Mouse (Mus musculus): ENCODE data around the gene Lrrc32. TPM values are rescaled to one million over a fixed set of nuclear protein-coding genes. Genes with fewer than 3 reads are reported as not detected.
A peak's percentile ranks its signal among the peaks of the same experiment; 100 is the strongest.

The Lrrc32 gene
- polyA plus RNA-seq, 1 experiment from 2014 or later, result 3.9 TPM

DNA sequence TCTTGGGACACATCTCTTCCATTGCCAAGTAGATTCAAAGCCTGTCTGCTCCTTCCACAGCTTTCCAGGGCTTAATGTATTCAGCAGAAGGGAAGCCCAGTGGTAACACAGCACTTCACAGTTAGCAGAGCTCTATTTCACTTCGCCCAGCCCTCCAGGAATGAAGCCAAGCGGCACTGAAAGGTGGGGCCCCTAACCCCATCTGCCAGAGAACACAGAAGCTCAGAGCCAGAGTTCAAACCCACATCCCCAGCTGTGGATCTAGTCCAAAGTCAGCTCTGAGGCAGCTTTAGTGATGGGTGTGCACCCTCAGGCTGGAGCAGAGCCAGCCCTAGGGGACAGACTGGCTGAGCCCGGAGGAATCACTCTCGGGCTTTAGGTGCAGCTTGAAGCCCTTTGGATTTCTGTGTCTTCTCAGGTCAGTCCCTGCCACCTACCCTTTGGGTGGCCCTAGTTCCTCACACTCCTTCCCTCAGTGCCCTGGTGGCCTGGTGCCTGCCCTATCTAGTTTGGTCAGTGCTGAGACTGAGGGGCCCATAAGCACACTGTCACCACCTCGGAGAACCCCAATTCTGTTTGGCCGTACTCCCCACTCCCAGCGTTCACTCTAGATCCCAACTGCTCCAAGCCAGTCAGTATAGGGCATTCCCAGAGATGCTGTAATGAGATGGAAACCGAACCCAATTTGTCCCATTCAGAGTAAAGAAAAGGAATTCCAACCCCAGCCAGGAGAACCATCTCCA lies 34.2 kb downstream of the Lrrc32 start:
- Histone ChIP-seq H3K27me3 (no peaks in the 10 kb centered on the region), H3K36me3 (no peaks in the 10 kb centered on the region), H3K9ac (no peak overlapping the region), H3K9me3 (no peaks in the 10 kb centered on the region), H3K4me1 (peaks cover 32% of the 10 kb centered on the region), H3K4me2 (peak overlapping the region; percentile 30; the same call in 1 of the 2 replicates), H3K27ac (peak overlapping the region; percentile 81), H3K4me3 (no peak overlapping the region)
- ATAC-seq (ENCODE audit: insufficient number of reproducible peaks, insufficient read depth, low FRiP score, low TSS enrichment, low read depth), result no peak
- WGBS, result 72% methylated on average over 8 of the region's 8 CpGs

DNA sequence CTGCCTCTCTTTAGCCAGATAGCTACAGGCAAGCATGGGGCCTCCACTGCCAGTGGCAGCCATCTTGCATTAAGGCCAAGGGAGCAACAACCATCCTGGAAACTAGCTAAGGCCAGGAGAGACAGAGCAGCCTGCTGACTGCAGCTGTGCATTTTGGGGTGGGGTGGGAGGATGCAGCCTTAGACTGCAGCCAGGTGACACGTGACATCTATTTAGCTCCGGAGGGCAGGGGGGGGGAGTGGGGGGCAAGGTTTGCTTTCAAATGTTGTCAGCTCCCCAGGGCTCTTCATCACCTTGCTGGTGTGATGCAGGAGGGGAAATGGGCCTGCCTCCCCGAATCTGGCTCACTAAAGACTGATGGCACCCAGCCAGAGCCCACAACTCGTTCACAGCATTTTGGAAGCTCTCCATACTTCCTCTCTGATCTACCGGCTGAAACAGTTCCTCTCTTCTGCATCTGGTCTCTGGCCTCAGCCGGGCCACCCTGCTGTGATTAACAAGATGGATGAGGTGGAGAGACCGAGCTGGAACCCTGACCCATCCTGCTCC lies 34.8 kb downstream of the Lrrc32 start:
- H3K27me3 ChIP-seq, result no peaks in the 10 kb centered on the region
- H3K4me1 ChIP-seq, result peaks cover 32% of the 10 kb centered on the region
- 5% methylated on average over 7 of the region's 7 CpGs for WGBS
- H3K9me3 ChIP-seq, result no peaks in the 10 kb centered on the region
- peak overlapping the region; percentile 30 for H3K4me2 ChIP-seq
- H3K9ac ChIP-seq, result no peak overlapping the region
- H3K4me3 ChIP-seq, result no peak overlapping the region
- peak; percentile 48; the same call in 1 of the 2 replicates for ATAC-seq (ENCODE audit: insufficient number of reproducible peaks, insufficient read depth, low FRiP score, low TSS enrichment, low read depth)
- H3K36me3 ChIP-seq, result no peaks in the 10 kb centered on the region
- H3K27ac ChIP-seq, result peak overlapping the region; percentile 81

- Histone ChIP-seq H3K27ac (peak overlapping the region; percentile 81), H3K9me3 (no peaks in the 10 kb centered on the region), H3K4me3 (no peak overlapping the region), H3K9ac (no peak overlapping the region), H3K4me1 (peaks cover 32% of the 10 kb centered on the region), H3K27me3 (no peaks in the 10 kb centered on the region), H3K4me2 (peak overlapping the region; percentile 30), H3K36me3 (no peaks in the 10 kb centered on the region)
- no peak for ATAC-seq (ENCODE audit: insufficient number of reproducible peaks, insufficient read depth, low FRiP score, low TSS enrichment, low read depth)
- WGBS, result 24% methylated on average over 6 of the region's 6 CpGs
These were observed 35.3 kb downstream of the Lrrc32 start for GRCm38 (mm10) chr7:98524401-98524800.

DNA sequence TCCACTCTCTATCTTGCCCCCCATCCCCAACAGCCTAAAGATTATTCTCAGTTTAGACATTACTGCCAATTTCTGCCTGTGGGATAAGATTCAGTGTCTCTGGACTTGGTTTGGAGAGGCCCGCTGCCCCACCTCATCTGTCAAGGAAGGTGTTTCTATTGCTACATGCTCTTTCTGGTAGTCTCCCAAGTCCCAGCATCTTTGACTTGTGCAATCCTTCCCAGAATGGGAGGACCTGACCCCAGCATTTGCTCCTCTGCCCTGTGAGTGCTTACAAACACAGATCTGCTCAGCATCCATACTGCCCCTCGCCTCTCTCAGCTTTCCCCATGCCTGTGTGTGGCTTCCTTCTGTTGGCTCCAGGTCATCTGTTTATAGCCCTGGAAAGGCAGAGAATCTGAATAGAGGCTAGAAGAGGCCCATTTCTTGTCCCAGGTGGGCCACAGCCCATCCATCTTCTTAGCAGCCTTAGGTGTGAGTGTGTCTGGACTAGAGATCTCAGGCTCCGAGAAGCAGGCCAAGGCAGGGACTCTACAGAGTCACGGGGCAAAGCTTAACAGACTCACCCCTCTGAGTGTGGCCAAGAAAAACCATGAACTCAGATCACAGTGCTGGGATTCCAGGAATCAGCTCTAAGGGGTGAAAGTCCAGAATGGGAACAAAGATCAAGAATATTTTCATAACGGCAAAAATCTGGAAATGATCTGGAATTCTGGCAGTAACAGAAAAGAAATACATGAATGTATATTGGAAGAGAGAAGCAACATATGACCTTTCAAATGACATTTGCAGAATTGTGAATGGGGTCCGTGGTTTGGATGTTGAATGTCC lies 36.0 kb downstream of the Lrrc32 start:
- Histone ChIP-seq H3K9ac (no peak overlapping the region), H3K4me1 (peaks cover 32% of the 10 kb centered on the region), H3K36me3 (no peaks in the 10 kb centered on the region), H3K27me3 (no peaks in the 10 kb centered on the region), H3K9me3 (no peaks in the 10 kb centered on the region), H3K4me2 (no peak overlapping the region), H3K27ac (no peak overlapping the region), H3K4me3 (no peak overlapping the region)
- 76% methylated on average over 6 of the region's 6 CpGs for WGBS
- no peak for ATAC-seq (ENCODE audit: insufficient number of reproducible peaks, insufficient read depth, low FRiP score, low TSS enrichment, low read depth)

GRCm38 (mm10) chr7:98527085-98527484 lies 38.0 kb downstream of the Lrrc32 start:
- no peak for ATAC-seq (ENCODE audit: insufficient number of reproducible peaks, insufficient read depth, low FRiP score, low TSS enrichment, low read depth)
- Histone ChIP-seq H3K4me2 (no peak overlapping the region), H3K9me3 (no peaks in the 10 kb centered on the region), H3K36me3 (no peaks in the 10 kb centered on the region), H3K27ac (no peak overlapping the region), H3K9ac (no peak overlapping the region), H3K4me1 (peaks cover 32% of the 10 kb centered on the region), H3K27me3 (no peaks in the 10 kb centered on the region), H3K4me3 (no peak overlapping the region)
- 88% methylated on average over 3 of the region's 3 CpGs for WGBS

DNA sequence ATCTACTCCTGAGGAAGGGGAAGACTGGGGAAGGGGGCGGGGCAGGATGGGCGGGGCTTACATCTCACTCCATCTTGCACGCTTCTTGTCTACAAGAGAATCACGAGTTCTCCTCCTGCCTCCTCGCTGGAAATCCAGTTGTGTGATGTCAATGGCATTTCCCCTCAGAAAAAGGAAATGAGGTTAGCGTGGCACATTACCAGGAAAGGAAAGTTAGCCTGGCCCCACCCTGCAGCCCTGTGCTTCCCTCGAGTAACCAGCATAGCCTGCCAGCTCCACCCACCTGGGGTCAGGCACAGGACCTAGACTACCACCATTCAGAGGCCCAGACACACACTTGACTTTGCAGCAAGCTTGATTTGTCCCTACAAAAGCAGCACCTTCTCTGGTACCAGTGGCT lies 42.5 kb downstream of the Lrrc32 start:
- H3K36me3 ChIP-seq, result no peaks in the 10 kb centered on the region
- WGBS, result 68% methylated on average over 7 of the region's 7 CpGs
- ATAC-seq (ENCODE audit: insufficient number of reproducible peaks, insufficient read depth, low FRiP score, low TSS enrichment, low read depth), result no peak

GRCm38 (mm10) chr7:98532981-98533380 lies 43.9 kb downstream of the Lrrc32 start:
- WGBS, result 92% methylated on average over 4 of the region's 4 CpGs
- no peak overlapping the region for H3K4me2 ChIP-seq
- H3K4me1 ChIP-seq, result peaks cover 6% of the 10 kb centered on the region
- H3K4me3 ChIP-seq, result no peak overlapping the region
- H3K9me3 ChIP-seq, result no peaks in the 10 kb centered on the region
- ATAC-seq (ENCODE audit: insufficient number of reproducible peaks, insufficient read depth, low FRiP score, low TSS enrichment, low read depth), result no peak
- no peaks in the 10 kb centered on the region for H3K36me3 ChIP-seq
- no peak overlapping the region for H3K9ac ChIP-seq
- H3K27ac ChIP-seq, result no peak overlapping the region
- H3K27me3 ChIP-seq, result no peaks in the 10 kb centered on the region

More for the DNA sequence above, 42.5 kb downstream of the Lrrc32 start:
- H3K9ac ChIP-seq, result no peak overlapping the region
- H3K9me3 ChIP-seq, result no peaks in the 10 kb centered on the region
- no peak overlapping the region for H3K27ac ChIP-seq
- no peak overlapping the region for H3K4me2 ChIP-seq
- H3K4me1 ChIP-seq, result no peaks in the 10 kb centered on the region
- H3K27me3 ChIP-seq, result no peaks in the 10 kb centered on the region
- no peak overlapping the region for H3K4me3 ChIP-seq

- H3K9ac ChIP-seq, result no peak overlapping the region
- H3K4me1 ChIP-seq, result peaks cover 11% of the 10 kb centered on the region
- no peaks in the 10 kb centered on the region for H3K36me3 ChIP-seq
- H3K9me3 ChIP-seq, result no peaks in the 10 kb centered on the region
- no peak overlapping the region for H3K4me2 ChIP-seq
- WGBS, result 86% methylated on average over 13 of the region's 13 CpGs
- no peak overlapping the region for H3K4me3 ChIP-seq
- no peak for ATAC-seq (ENCODE audit: insufficient number of reproducible peaks, insufficient read depth, low FRiP score, low TSS enrichment, low read depth)
- H3K27ac ChIP-seq, result no peak overlapping the region
- no peaks in the 10 kb centered on the region for H3K27me3 ChIP-seq
These were observed 45.4 kb downstream of the Lrrc32 start for GRCm38 (mm10) chr7:98534432-98534855.

DNA sequence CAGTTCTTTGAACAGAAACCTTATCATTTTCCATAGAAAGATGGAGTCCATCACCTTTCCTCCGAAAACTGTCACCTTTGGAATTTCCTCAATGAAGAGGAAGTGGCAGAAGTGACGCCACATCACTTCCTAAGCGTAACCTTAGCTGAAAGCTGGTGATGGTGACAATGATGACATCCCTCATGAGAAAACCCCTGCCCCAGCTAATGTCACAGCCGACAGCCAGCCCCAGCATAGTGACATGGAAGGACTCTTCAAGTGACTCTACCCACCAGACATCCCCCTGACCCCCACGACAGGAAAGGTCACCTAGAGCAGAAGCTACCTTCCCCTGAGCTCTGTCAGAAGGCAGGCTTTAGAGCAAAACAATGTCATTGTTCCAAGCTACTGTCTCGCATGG lies 46.1 kb downstream of the Lrrc32 start:
- H3K9me3 ChIP-seq, result no peaks in the 10 kb centered on the region
- peaks cover 11% of the 10 kb centered on the region for H3K4me1 ChIP-seq
- no peak overlapping the region for H3K27ac ChIP-seq
- no peak overlapping the region for H3K4me2 ChIP-seq
- no peaks in the 10 kb centered on the region for H3K27me3 ChIP-seq
- 93% methylated on average over 6 of the region's 6 CpGs for WGBS
- no peak for ATAC-seq (ENCODE audit: insufficient number of reproducible peaks, insufficient read depth, low FRiP score, low TSS enrichment, low read depth)
- no peak overlapping the region for H3K4me3 ChIP-seq
- H3K36me3 ChIP-seq, result no peaks in the 10 kb centered on the region
- no peak overlapping the region for H3K9ac ChIP-seq

GRCm38 (mm10) chr7:98535882-98536281 lies 46.8 kb downstream of the Lrrc32 start:
- Histone ChIP-seq H3K9ac (no peak overlapping the region), H3K27ac (no peak overlapping the region), H3K4me1 (peaks cover 16% of the 10 kb centered on the region), H3K9me3 (no peaks in the 10 kb centered on the region), H3K4me2 (no peak overlapping the region), H3K4me3 (no peak overlapping the region), H3K27me3 (no peaks in the 10 kb centered on the region), H3K36me3 (no peaks in the 10 kb centered on the region)
- WGBS, result 90% methylated on average over 4 of the region's 4 CpGs
- ATAC-seq (ENCODE audit: insufficient number of reproducible peaks, insufficient read depth, low FRiP score, low TSS enrichment, low read depth), result no peak

GRCm38 (mm10) chr7:98537210-98537966 lies 48.3 kb downstream of the Lrrc32 start:
- H3K27me3 ChIP-seq, result no peaks in the 10 kb centered on the region
- H3K27ac ChIP-seq, result peak overlapping the region; percentile 58; the same call in 1 of the 2 replicates
- no peaks in the 10 kb centered on the region for H3K36me3 ChIP-seq
- no peaks in the 10 kb centered on the region for H3K9me3 ChIP-seq
- no peak overlapping the region for H3K9ac ChIP-seq
- H3K4me2 ChIP-seq, result no peak overlapping the region
- no peak for ATAC-seq (ENCODE audit: insufficient number of reproducible peaks, insufficient read depth, low FRiP score, low TSS enrichment, low read depth)
- H3K4me1 ChIP-seq, result peaks cover 29% of the 10 kb centered on the region
- WGBS, result 31% methylated on average over 10 of the region's 10 CpGs
- no peak overlapping the region for H3K4me3 ChIP-seq

All from embryonic facial prominence, embryonic 13.5 days (tissue).